8 mouse cellular contexts compared by ENCODE assay signal in genomic region chr7:108933794-108934731, GRCm38 (mm10). TPM values are rescaled to one million over a fixed set of nuclear protein-coding genes. Genes with fewer than 3 reads are reported as not detected.
DNase-seq lines count a peak whose midpoint lies in the region; ATAC-seq lines count a peak whose summit lies in the region.

TSS of gene Eif3f (plus strand) at chr7:108934417.

- 2% methylated on average over 50 of the region's 50 CpGs for WGBS in hindbrain, embryonic 11.5 days

- DNase-seq in Muller cell, postnatal 12 days (ENCODE audit: inconsistent ontology term): peak; percentile 93
- DNase-seq in cerebellum, adult 9-11 months: peak; percentile 97
- DNase-seq in frontal cortex, adult 2 months (ENCODE audit: extremely low spot score in 1 of 2, low spot score in 1 of 2): peak; percentile 97 to 99
- peak; percentile 95 for DNase-seq in hindbrain, embryonic 11.5 days (ENCODE audit: low spot score)
- peak; percentile 97 for DNase-seq in layer of hippocampus, postnatal 10 days (ENCODE audit: low spot score in 2 of 2)
- peak; percentile 96 for DNase-seq in lung, postnatal 10 days
- peak; percentile 91 for DNase-seq in ovary, postnatal 36 days (ENCODE audit: low spot score)
- DNase-seq in thymus, postnatal 25 days: peak; percentile 94

- H3K9ac ChIP-seq in hindbrain, embryonic 11.5 days (ENCODE audit: low read depth, low read length): peak within 1 kb of the TSS; percentile 92

- H3K27ac ChIP-seq in hindbrain, embryonic 11.5 days (ENCODE audit: low read depth, low read length): peak within 1 kb of the TSS; percentile 52

- peak; percentile 99 for ATAC-seq in hindbrain, embryonic 11.5 days (ENCODE audit: low FRiP score)

- peak within 1 kb of the TSS; percentile 55 for H3K4me2 ChIP-seq in hindbrain, embryonic 11.5 days (replicated peaks; ENCODE audit: low read depth, low read length)

- peaks cover 5% of the 10 kb centered on the region for H3K36me3 ChIP-seq in hindbrain, embryonic 11.5 days (ENCODE audit: control insufficient read depth, insufficient read depth, low read length)

- no peaks in the 10 kb centered on the region for H3K9me3 ChIP-seq in hindbrain, embryonic 11.5 days (ENCODE audit: control insufficient read depth, low read length)

- H3K4me3 ChIP-seq in hindbrain, embryonic 11.5 days (ENCODE audit: low read depth, low read length): peak within 1 kb of the TSS; percentile 84

- no peaks in the 10 kb centered on the region; the same call in 1 of the 2 replicates for H3K4me1 ChIP-seq in hindbrain, embryonic 11.5 days (replicated peaks; ENCODE audit: control insufficient read depth, insufficient read depth, low read length)

- H3K27me3 ChIP-seq in hindbrain, embryonic 11.5 days (ENCODE audit: control insufficient read depth, insufficient read depth, low read length): no peaks in the 10 kb centered on the region

RNA-seq across cellular contexts. Expression of gene Eif3f, which starts in this region (rescaled TPM):
- polyA plus RNA-seq in frontal cortex, adult 2 months (2012; rRNA removed): 104 and 113 TPM in 2 replicates
- 78.7 and 87.3 TPM in 2 replicates for polyA plus RNA-seq in hindbrain, embryonic 11.5 days (2014; fragmentation: Nextera tagmentation; extraction: Ambion mirVana)
- 100 to 1,000 TPM; 121 to 130 TPM for total RNA-seq in layer of hippocampus, postnatal 10 days (2021)

Comparison
In these comparisons a context has a peak if more than half of its experiments do, and no peak if none do; other contexts are left out.
1. Peak in every context shown above with its lines: DNase-seq, ATAC-seq, H3K4me3 ChIP-seq and H3K27ac ChIP-seq.